Mouse (Mus musculus) forebrain, embryonic 12.5 days (tissue): ENCODE measurements around the gene Gpr35. TPM values are rescaled to one million over a fixed set of nuclear protein-coding genes. Genes with fewer than 3 reads are reported as not detected.
A peak's percentile ranks its signal among the peaks of the same experiment; 100 is the strongest.

Source experiments
- ATAC-seq: fragments of 200-750 bp; cut with Nextera tagmentation; 2 replicates; pipeline ENCODE4 v1.8.0; 2017; ENCODE audit warnings: moderate TSS enrichment; ENCODE audit not compliant: low FRiP score
- H3K27ac ChIP-seq: fragments of 300-500 bp; sonication (generic); 2 replicates; pipeline ENCODE4 v1.5.1; 2016; ENCODE audit warnings: mild to moderate bottlenecking
- H3K27me3 ChIP-seq: fragments of 300-500 bp; sonication (generic); 2 replicates; pipeline ENCODE4 v1.6.1; 2016; ENCODE audit warnings: mild to moderate bottlenecking
- H3K36me3 ChIP-seq: fragments of 300-500 bp; sonication (generic); replicated peaks from 2 replicates; pipeline ENCODE4 v1.6.1; 2016; ENCODE audit warnings: mild to moderate bottlenecking
- H3K4me1 ChIP-seq: fragments of 300-500 bp; sonication (generic); 2 replicates; pipeline ENCODE4 v1.6.1; 2016
- H3K4me2 ChIP-seq: fragments of 300-500 bp; sonication (generic); 2 replicates; pipeline ENCODE4 v1.6.1; 2016; ENCODE audit warnings: mild to moderate bottlenecking, moderate library complexity
- H3K4me3 ChIP-seq: fragments of 300-500 bp; sonication (generic); replicated peaks from 2 replicates; pipeline ENCODE4 v1.5.1; 2016; ENCODE audit warnings: mild to moderate bottlenecking
- H3K9ac ChIP-seq: fragments of 300-500 bp; sonication (generic); 2 replicates; pipeline ENCODE4 v1.6.1; 2016; ENCODE audit warnings: mild to moderate bottlenecking
- H3K9me3 ChIP-seq: fragments of 300-500 bp; sonication (generic); 2 replicates; pipeline ENCODE4 v1.6.1; 2016
- WGBS: fragments of 180-500 bp; shearing (Covaris S2); methylation state at CpG from one replicate; pipeline ENCODE4 v1.1.7; 2016; 5-methylcytosine and 5-hydroxymethylcytosine counted together
- polyA plus RNA-seq: library from polyadenylated mRNA; unstranded; fragments of >200 nt; fragmentation: Nextera tagmentation; extraction: Ambion mirVana; gene quantifications from 2 replicates; pipeline ENCODE4 v1.2.1, GENCODE M21; 2016

Gpr35 gene
- polyA plus RNA-seq, 1 experiment from 2014 or later, result 0.63 TPM

DNA sequence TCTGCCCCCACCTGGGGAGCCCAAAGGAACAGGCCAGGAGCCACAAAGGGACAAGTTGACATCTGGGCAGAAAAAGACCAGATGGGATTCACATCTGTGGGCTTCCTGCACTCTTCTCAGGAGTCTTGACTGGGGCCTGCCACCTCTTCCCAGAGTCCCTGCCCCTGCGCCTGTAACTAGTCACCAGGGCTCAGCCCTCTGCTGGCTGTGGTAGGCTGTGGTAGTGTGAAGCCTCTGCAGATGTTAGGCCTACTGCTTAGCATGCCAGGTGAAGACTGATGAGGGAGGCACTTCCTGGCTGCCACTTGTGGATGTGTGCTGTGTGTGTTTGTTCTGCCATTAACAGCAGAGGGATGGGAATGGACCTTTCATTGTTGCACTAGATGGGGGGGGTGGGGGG is 38.4 kb upstream of the Gpr35 start:
- Histone ChIP-seq H3K9me3 (no peaks in the 10 kb centered on the region), H3K4me1 (peaks cover 40% of the 10 kb centered on the region), H3K36me3 (peaks cover 36% of the 10 kb centered on the region), H3K27ac (no peak overlapping the region), H3K4me2 (peak overlapping the region; percentile 96), H3K27me3 (peaks cover 10% of the 10 kb centered on the region), H3K4me3 (peak overlapping the region; percentile 87), H3K9ac (peak overlapping the region; percentile 95)
- WGBS, result 64% methylated on average over 1 of the region's 1 CpGs
- ATAC-seq, result no peak

DNA sequence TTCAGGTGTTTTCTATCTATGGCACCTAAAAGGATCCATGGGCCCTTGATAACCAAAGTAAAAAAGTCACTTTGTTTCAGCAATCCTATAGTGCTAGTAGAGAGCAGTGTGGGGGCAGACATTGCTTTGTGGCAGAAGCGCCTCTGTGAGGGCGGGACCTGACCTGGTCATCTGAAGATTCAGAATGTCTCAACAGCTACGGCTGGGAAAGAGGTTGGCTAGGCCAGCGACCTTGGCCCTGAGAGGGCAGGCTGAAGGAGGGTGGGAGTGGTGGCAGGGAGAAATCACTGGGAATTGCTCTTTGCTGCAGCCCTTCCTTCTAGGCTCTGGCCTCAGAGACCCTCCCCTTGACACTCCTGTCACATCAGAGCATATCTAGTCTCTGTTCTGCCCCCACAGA is 36.4 kb upstream of the Gpr35 start:
- Histone ChIP-seq H3K4me2 (no peak overlapping the region), H3K4me1 (peaks cover 33% of the 10 kb centered on the region), H3K36me3 (peaks cover 56% of the 10 kb centered on the region), H3K4me3 (no peak overlapping the region), H3K9ac (no peak overlapping the region), H3K27me3 (peaks cover 3% of the 10 kb centered on the region; the same call in 1 of the 2 replicates), H3K27ac (no peak overlapping the region), H3K9me3 (no peaks in the 10 kb centered on the region)
- 86% methylated on average over 4 of the region's 4 CpGs for WGBS
- no peak for ATAC-seq

DNA sequence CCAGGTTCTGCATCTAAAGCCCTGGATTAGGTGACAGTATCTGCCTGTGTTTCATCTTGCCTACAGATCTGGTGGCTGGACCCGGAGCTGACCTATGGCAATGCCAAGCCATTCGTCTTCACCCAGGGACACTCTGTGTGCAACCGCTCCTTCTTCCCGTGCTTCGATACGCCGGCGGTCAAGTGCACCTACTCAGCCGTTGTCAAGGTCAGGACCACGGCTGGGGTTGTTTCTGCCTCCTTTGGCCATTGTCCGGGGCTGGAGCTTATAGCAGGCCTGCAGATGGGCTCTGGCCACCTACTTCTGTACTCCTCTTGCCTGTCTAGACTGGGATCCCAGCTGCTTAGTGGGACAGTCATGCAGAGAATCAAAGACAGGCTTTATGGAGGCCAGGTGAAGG is 35.7 kb upstream of the Gpr35 start:
- WGBS, result 93% methylated on average over 11 of the region's 11 CpGs
- Histone ChIP-seq H3K4me1 (peaks cover 27% of the 10 kb centered on the region), H3K9me3 (no peaks in the 10 kb centered on the region), H3K4me3 (no peak overlapping the region), H3K36me3 (peaks cover 63% of the 10 kb centered on the region), H3K9ac (no peak overlapping the region), H3K27ac (no peak overlapping the region), H3K4me2 (no peak overlapping the region), H3K27me3 (no peaks in the 10 kb centered on the region)
- no peak for ATAC-seq

DNA sequence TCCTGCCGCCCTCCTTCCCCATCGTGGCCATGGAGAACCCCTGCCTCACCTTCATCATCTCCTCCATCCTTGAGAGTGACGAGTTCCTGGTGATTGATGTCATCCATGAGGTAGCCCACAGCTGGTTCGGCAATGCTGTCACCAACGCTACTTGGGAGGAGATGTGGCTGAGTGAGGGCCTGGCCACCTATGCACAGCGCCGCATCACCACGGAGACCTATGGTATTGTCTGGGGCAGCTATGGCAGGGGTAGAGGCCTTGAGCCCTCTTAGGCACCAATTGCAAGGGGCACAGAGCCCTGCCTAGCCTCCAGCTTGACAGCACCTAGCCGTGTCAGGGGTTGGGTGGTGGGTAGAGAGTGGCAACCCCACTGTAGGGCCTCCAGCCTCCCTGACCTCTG is 33.9 kb upstream of the Gpr35 start:
- no peak overlapping the region for H3K27ac ChIP-seq
- no peak overlapping the region for H3K4me3 ChIP-seq
- 96% methylated on average over 9 of the region's 9 CpGs for WGBS
- ATAC-seq, result no peak
- H3K27me3 ChIP-seq, result no peaks in the 10 kb centered on the region
- no peak overlapping the region for H3K4me2 ChIP-seq
- H3K9me3 ChIP-seq, result no peaks in the 10 kb centered on the region
- peaks cover 16% of the 10 kb centered on the region for H3K4me1 ChIP-seq
- H3K9ac ChIP-seq, result no peak overlapping the region
- H3K36me3 ChIP-seq, result peaks cover 72% of the 10 kb centered on the region

DNA sequence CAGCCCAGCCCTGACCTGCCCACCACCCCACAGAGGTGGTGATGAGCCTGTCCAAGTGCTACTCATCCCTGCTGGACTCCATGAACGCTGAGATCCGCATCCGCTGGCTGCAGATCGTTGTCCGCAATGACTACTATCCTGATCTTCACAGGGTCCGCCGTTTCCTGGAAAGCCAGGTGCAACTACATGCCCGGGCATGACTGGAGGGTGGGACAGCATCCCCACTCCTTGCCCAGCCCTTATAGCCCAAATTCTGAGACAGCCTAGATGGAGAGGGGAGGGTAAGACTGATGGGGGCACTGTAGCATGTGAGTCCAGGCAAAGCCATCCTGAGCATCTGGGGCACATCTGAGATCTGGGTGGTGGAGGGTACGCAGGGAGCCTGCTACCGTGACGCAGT is 31.5 kb upstream of the Gpr35 start:
- Histone ChIP-seq H3K36me3 (peaks cover 67% of the 10 kb centered on the region), H3K9ac (no peak overlapping the region), H3K27ac (no peak overlapping the region), H3K27me3 (peaks cover 5% of the 10 kb centered on the region; the same call in 1 of the 2 replicates), H3K4me1 (no peaks in the 10 kb centered on the region), H3K4me3 (no peak overlapping the region), H3K4me2 (no peak overlapping the region), H3K9me3 (no peaks in the 10 kb centered on the region)
- no peak for ATAC-seq
- WGBS, result 97% methylated on average over 11 of the region's 11 CpGs

DNA sequence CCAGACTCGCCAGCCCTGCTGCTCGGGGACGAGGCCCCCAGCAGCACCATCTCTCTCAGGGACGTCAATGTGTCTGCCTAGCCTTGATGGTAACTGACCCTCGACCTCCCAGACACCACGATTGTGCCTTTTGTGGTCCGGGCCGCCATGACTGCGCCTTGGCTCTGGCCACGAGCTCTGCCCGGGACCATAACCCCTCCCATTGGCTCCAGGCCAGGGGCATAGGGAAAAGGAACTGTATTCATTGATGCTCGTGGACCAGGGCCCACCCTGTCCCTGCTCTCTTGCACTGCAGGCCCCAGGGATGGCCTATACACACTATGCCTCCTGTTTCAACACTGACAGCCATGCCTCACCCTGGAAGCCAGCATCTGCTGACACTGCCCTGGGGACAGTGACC is 30.9 kb upstream of the Gpr35 start:
- Histone ChIP-seq H3K36me3 (peaks cover 61% of the 10 kb centered on the region), H3K9ac (no peak overlapping the region), H3K4me1 (no peaks in the 10 kb centered on the region), H3K4me3 (no peak overlapping the region), H3K9me3 (no peaks in the 10 kb centered on the region), H3K27me3 (peaks cover 5% of the 10 kb centered on the region), H3K4me2 (no peak overlapping the region), H3K27ac (no peak overlapping the region)
- WGBS, result 88% methylated on average over 12 of the region's 12 CpGs
- no peak for ATAC-seq

DNA sequence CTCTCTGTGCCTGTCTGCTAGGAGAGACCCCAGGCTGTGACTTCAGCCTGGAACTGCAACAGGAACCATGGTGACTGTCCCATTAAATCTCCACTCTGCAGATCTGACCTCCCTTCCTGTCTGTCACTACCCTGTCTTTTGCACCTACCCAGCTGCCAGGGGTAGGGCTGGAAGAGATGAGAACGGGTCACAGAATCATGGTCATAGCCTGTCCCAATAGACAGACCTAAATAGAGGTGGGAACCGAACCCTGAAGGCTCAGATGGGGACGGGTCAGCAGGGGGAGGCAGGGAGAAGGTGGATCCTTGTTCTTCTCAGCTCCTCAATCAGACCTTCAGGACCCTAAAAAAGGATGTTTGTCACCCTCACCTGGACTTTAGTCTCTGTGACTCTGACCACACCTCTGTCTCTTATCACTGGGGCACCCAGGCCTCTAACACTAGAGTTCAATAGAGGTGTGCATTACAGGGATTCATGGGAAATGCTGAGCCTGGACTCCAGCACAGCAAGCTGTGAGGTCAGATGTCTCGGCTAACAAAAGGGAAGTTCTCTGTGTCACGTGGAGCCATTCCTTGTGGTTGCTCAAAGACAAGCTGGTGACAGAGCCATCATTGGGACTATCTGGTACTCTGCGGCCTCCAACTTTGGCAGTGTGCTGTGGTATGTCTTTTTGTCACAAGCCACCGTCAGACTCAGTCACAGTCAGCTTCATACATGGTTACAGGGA is 30.0 kb upstream of the Gpr35 start:
- no peak for ATAC-seq
- no peak overlapping the region for H3K4me3 ChIP-seq
- H3K4me2 ChIP-seq, result no peak overlapping the region
- H3K27me3 ChIP-seq, result peaks cover 5% of the 10 kb centered on the region
- no peaks in the 10 kb centered on the region for H3K4me1 ChIP-seq
- no peak overlapping the region for H3K27ac ChIP-seq
- H3K9ac ChIP-seq, result no peak overlapping the region
- 91% methylated on average over 7 of the region's 7 CpGs for WGBS
- H3K36me3 ChIP-seq, result peaks cover 52% of the 10 kb centered on the region
- no peaks in the 10 kb centered on the region for H3K9me3 ChIP-seq

DNA sequence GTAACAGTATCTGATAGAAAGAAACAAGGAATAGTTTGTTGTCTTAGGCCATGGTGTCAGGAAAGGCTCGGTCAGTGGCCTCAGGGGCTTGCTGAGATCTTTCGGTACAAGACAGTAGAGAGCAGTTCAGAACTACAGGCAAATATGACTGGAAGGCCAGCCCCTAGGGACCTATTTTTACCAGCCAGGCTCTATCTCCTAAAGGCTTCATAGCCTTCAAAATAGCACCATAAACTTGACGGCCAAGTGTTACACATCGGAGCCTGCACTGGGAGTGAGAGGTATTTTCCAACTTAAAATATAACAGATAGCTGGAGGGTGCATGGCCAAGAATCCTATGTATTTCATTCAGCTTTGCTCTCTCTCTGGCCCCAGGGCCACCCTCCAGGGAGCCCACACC is 29.2 kb upstream of the Gpr35 start:
- no peaks in the 10 kb centered on the region for H3K4me1 ChIP-seq
- H3K27me3 ChIP-seq, result peaks cover 5% of the 10 kb centered on the region
- WGBS, result 97% methylated on average over 4 of the region's 4 CpGs
- no peak for ATAC-seq
- peaks cover 44% of the 10 kb centered on the region for H3K36me3 ChIP-seq
- H3K4me2 ChIP-seq, result no peak overlapping the region
- no peak overlapping the region for H3K9ac ChIP-seq
- no peak overlapping the region for H3K27ac ChIP-seq
- H3K4me3 ChIP-seq, result no peak overlapping the region
- no peaks in the 10 kb centered on the region for H3K9me3 ChIP-seq

DNA sequence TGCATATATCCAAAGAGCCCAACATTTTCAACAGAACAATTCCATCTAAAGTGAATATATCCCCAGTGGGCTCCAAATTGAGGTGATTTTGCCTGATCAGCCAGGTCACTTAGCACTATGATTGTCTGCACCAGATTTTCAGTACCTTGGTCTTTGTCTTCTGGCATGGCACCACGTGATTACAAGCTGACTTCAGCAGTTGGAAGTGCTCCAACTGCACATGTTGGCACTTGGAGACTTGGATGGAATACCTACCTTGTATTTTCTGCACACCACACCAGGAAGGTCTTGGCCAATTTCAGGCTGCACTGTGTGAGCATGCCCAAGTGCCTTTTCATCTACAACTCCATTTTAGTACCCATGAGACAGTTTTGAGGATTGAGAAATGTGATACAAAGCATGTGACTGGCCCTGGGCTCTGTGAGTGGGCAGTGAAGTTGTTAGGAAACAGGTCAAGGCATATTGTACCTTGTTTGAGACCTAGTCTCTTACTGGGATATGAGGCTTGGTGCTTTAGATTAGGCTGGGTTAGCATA is 20.4 kb upstream of the Gpr35 start:
- no peaks in the 10 kb centered on the region for H3K9me3 ChIP-seq
- WGBS, result 23% methylated on average over 1 of the region's 1 CpGs
- no peak overlapping the region for H3K27ac ChIP-seq
- H3K4me1 ChIP-seq, result peaks cover 12% of the 10 kb centered on the region
- H3K4me2 ChIP-seq, result no peak overlapping the region
- H3K4me3 ChIP-seq, result no peak overlapping the region
- H3K27me3 ChIP-seq, result peaks cover 10% of the 10 kb centered on the region; the same call in 1 of the 2 replicates
- H3K36me3 ChIP-seq, result no peaks in the 10 kb centered on the region
- H3K9ac ChIP-seq, result no peak overlapping the region
- no peak for ATAC-seq

DNA sequence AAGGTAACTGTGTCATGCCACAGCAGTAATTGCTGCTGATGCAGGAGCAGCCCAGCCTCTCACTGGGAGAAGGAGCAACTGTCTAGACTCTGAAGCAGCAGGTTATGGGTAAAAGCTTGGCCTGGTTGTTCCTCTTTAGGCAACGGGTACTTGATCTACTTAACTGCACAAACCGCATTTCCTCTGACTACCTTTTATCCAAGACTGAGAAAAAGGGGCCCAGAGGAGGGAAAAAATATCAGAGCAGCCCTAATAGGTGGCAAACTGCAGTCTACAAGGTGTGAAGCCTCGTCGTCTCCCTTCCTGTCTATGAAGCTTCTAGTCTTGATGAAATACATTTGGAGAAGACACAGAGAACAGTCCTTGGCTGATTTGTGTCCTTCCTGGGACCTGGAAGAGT is 17.1 kb upstream of the Gpr35 start:
- ATAC-seq, result no peak
- H3K9me3 ChIP-seq, result no peaks in the 10 kb centered on the region
- H3K4me2 ChIP-seq, result peak overlapping the region; percentile 83
- peaks cover 34% of the 10 kb centered on the region for H3K4me1 ChIP-seq
- peak overlapping the region; percentile 97 for H3K27ac ChIP-seq
- H3K4me3 ChIP-seq, result peak overlapping the region; percentile 77
- H3K36me3 ChIP-seq, result peaks cover 11% of the 10 kb centered on the region
- peaks cover 5% of the 10 kb centered on the region; the same call in 1 of the 2 replicates for H3K27me3 ChIP-seq
- H3K9ac ChIP-seq, result peak overlapping the region; percentile 82
- WGBS, result 82% methylated on average over 4 of the region's 4 CpGs

DNA sequence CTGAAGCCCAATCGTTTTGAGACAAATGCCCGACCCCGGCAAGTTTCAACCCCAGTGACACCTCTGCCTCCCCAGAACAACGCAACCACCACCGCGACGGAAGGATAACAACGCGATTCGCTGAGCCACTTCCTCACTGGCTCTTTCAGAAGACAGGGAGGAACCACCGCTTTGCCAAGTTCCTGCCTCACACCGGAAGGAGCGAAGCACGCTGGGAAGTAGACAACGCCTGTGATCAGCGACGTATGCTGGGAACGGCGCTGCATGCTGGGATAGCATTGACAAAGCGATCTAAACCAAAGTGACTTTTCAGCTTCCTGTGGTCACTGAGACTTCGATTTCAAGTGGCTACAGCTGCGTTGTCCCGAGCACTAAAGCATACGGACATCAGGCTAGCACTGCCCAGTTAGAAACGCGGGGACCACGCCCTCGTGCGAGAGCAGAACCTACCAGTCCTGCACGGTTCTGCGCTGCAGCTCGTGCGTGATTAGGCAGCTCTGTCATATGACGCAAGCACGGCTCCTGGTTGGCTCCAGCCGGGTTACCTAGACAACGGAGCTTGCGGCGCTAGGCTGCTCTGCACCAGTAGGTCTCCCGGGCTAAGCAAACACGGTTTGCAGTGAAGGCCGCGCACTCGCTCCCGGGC is 16.4 kb upstream of the Gpr35 start, which contains the start of gene Capn10:
TSS of gene Capn10 (plus strand) at position 195 of the 646 bp plus-strand sequence.
- H3K27me3 ChIP-seq, result peaks cover 5% of the 10 kb centered on the region; the same call in 1 of the 2 replicates

DNA sequence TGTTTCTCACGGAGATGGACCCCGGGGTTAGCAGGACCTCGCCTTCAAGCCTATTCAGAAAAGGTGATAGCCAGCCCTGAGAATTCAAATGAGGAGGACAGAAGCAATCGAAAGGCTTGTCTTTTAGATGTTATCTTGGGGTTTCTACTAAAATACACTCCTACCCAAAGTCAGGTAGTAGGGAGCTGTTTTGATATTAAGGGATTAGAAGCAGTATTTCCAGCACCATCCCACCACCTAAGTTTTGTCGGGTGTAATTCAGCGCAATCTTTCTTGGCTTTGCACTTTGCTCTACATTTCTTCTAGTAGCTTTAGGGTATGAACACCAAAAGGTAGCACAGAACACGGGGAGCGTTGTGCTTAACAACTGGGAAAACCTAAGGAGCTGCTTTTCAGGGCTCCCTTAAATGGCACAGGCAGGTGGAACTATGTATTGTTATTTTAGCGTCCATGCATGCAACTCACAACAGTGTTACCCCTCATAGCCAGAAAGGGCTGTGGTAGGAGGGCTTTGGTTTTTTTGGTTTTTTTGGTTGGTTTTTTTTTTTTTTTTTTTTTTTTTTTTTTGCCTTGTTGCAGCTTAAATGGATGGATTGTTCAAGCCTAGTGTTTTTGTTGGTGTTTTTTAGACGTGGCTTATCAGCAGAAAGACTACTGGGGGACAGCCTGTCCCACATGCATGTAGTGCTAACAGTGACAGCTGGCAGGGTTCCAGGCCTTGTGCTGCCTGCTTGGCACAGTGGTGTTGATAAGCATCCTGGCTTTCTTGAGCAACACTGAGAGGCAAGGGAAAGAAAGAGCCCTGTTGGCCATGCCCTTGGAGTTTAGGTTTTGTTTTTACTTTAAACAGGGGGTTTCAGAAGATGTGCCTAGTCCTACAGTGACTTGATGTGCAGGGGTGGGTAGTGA is 15.4 kb upstream of the Gpr35 start:
- Histone ChIP-seq H3K27me3 (0 out of 2 replicates have a peak, but pooled peaks cover 5% of the 10 kb centered on the region), H3K9ac (peak overlapping the region; percentile 82), H3K9me3 (no peaks in the 10 kb centered on the region), H3K27ac (peak overlapping the region; percentile 97), H3K36me3 (peaks cover 28% of the 10 kb centered on the region), H3K4me1 (peaks cover 34% of the 10 kb centered on the region), H3K4me2 (peak overlapping the region; percentile 83), H3K4me3 (peak overlapping the region; percentile 77)
- ATAC-seq, result no peak
- 22% methylated on average over 10 of the region's 10 CpGs for WGBS

More for the DNA sequence above, 16.4 kb upstream of the Gpr35 start, which contains the start of gene Capn10:
- Histone ChIP-seq H3K4me3 (peak within 1 kb of the TSS; percentile 77), H3K9me3 (no peaks in the 10 kb centered on the region), H3K9ac (peak within 1 kb of the TSS; percentile 82), H3K4me1 (peaks cover 34% of the 10 kb centered on the region), H3K4me2 (peak within 1 kb of the TSS; percentile 83), H3K36me3 (peaks cover 18% of the 10 kb centered on the region), H3K27ac (peak within 1 kb of the TSS; percentile 97)
- 0% methylated on average over 45 of the region's 45 CpGs for WGBS
- peak; percentile 100 for ATAC-seq
